Mouse (Mus musculus): ENCODE data around the gene Dnaaf3.

Dnaaf3 gene

GRCm38 (mm10) chr7:4522292-4522691, 10.0 kb downstream of the Dnaaf3 start:
- in situ Hi-C loops (cut with MseI, MboI) = no loop called here

- in situ Hi-C loops (cut with MseI, MboI) = no loop called here
Observed at GRCm38 (mm10) chr7:4521231-4522003, 10.8 kb downstream of the Dnaaf3 start.

GRCm38 (mm10) chr7:4518487-4518886, 13.8 kb downstream of the Dnaaf3 start:
- in situ Hi-C loops (cut with MseI, MboI) = no loop called here

GRCm38 (mm10) chr7:4516332-4517050, 15.8 kb downstream of the Dnaaf3 start, which contains the start of gene Tnnt1:
Gene Tnnt1 (minus strand): TSS chr7:4516382.
- in situ Hi-C loops (cut with MseI, MboI) = no loop called here

GRCm38 (mm10) chr7:4515853-4516252, 16.4 kb downstream of the Dnaaf3 start:
- in situ Hi-C loops (cut with MseI, MboI) = no loop called here

GRCm38 (mm10) chr7:4513829-4514712, 18.2 kb downstream of the Dnaaf3 start:
- in situ Hi-C loops (cut with MseI, MboI) = no loop called here

GRCm38 (mm10) chr7:4513236-4513635, 19.0 kb downstream of the Dnaaf3 start:
- in situ Hi-C loops (cut with MseI, MboI) = no loop called here

GRCm38 (mm10) chr7:4511489-4512224, 20.6 kb downstream of the Dnaaf3 start:
- in situ Hi-C loops (cut with MseI, MboI) = no loop called here

GRCm38 (mm10) chr7:4509863-4510608, 22.2 kb downstream of the Dnaaf3 start:
- in situ Hi-C loops (cut with MseI, MboI) = no loop called here

- in situ Hi-C loops (cut with MseI, MboI) = no loop called here
Observed at GRCm38 (mm10) chr7:4508739-4509116, 23.5 kb downstream of the Dnaaf3 start.

GRCm38 (mm10) chr7:4508062-4508738, 24.1 kb downstream of the Dnaaf3 start:
- in situ Hi-C loops (cut with MseI, MboI) = no loop called here

- in situ Hi-C loops (cut with MseI, MboI) = no loop called here
Observed at GRCm38 (mm10) chr7:4507220-4507619, 25.0 kb downstream of the Dnaaf3 start.

- in situ Hi-C loops (cut with MseI, MboI) = no loop called here
Observed at GRCm38 (mm10) chr7:4504646-4505435, 27.4 kb downstream of the Dnaaf3 start.

GRCm38 (mm10) chr7:4503858-4504257, 28.4 kb downstream of the Dnaaf3 start:
- in situ Hi-C loops (cut with MseI, MboI) = no loop called here

GRCm38 (mm10) chr7:4503100-4503499, 29.2 kb downstream of the Dnaaf3 start:
- in situ Hi-C loops (cut with MseI, MboI) = no loop called here

- in situ Hi-C loops (cut with MseI, MboI) = no loop called here
Observed at GRCm38 (mm10) chr7:4502421-4503090, 29.7 kb downstream of the Dnaaf3 start.

- in situ Hi-C loops (cut with MseI, MboI) = no loop called here
Observed at GRCm38 (mm10) chr7:4501558-4502397, 30.5 kb downstream of the Dnaaf3 start, which contains the start of gene Ppp1r12c. Gene Ppp1r12c (minus strand): TSS chr7:4501680.
